Mouse (Mus musculus): ENCODE data around the gene Gm20538.

DNA sequence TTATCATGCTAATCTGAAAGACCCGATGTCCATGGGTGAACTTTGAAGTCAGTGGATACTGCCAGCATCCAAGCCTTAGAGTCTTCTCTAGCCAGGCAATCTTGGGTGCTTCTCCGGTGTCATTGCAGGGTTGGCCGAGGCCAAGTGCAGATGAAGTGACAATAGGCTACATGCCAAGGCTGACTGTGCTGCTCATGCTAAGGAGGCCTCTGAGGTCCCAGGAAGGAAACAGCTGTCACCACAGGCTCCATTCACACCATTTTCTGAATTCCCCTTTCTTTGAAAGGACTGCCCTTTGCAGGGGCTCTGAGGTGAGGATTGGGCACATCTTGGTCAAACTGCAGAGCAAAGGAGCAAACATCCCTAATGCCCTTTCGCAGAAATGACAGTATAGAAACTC is 49.9 kb downstream of the Gm20538 start:
- TF ChIP-seq CTCF (IDR thresholded peaks at IDR 0.05; ENCODE audit: low read depth, low read length) (no peak), POLR2AphosphoS5 (IDR thresholded peaks at IDR 0.05; ENCODE audit: insufficient replicate concordance, low read depth, low read length) (no peak), TAL1 (conservative IDR thresholded peaks at IDR 0.05; ENCODE audit: low read depth, low read length) (no peak), GATA1 (IDR thresholded peaks at IDR 0.05; ENCODE audit: borderline replicate concordance, low read length) (no peak), GATA2 (IDR thresholded peaks at IDR 0.05; ENCODE audit: borderline replicate concordance, low read depth, low read length) (no peak)
